Mouse (Mus musculus) left cerebral cortex, postnatal 14 days (tissue): Measurements from ENCODE around the gene Rd3l. TPM values are rescaled to one million over a fixed set of nuclear protein-coding genes. Genes with fewer than 3 reads are reported as not detected.
"Not testable (repeated sequence)": the region's sequence is repeated elsewhere in the genome, so short reads cannot be mapped to it uniquely, and the experiment has no call there.

Experiments used
- DNase-seq, 2 experiments: peaks; one replicate each; pipeline ENCODE4 v3.0.0; 2021 to 2022; ENCODE audit warnings: low spot score in 2 of 2, mixed read lengths in 1 of 2
- intact Hi-C: fragments of 180-260 bp; cut with DNase I; formaldehyde crosslinking; loops from one replicate; pipeline ENCODE4 v1.15.1; 2025
- total RNA-seq, 2 experiments: library from RNA; stranded (reverse); gene quantifications; 2 replicates each; pipeline ENCODE4 v1.2.3; 2021

Rd3l gene
- total RNA-seq, 2 experiments from 2014 or later, result not detected

DNA sequence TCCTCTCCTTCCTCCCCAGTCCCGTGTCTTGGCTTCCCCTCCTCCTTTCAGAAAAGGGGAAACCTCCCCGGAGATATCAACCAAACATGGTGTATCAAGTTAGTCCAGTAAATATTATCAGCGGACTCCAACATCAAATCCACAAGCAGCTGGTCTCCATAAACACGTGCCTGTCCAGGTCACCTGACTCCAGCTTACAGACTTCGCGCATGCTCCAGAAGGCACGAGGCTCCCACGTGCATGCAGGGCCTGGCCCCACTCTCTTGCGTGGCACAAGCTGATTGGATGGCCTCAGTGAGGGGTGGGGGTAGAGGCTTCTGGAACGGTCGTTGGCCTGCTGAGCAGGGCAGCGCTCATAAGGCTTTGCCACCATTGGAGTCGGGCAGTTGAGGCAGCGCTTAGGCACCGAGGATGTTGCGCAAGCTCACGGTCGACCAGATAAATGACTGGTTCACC is 9.9 kb downstream of the Rd3l start, which contains the start of gene Tdrd9:
TSS of gene Tdrd9 (plus strand) at position 329 of the 456 bp plus-strand sequence.
- DNase-seq, result no peak
- intact Hi-C loops, result no loop called here

DNA sequence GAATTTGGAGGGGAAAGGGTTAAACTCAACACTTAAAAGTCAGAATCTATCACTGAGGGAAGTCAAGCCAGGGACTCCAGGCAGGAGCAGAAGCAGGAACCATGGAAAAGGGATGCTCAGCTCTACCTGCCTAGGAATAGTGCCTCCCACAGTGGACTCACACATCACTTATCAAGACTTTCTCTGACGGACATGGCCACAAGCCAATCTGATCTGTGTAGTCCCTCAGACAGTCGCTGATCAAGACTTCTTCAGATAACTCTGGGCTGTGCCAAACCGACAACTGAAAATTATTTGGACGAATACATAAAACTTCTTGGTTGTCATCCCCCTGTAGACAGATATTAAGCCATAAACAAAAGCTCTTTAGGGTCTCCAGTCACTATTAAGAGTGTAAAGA is 11.0 kb downstream of the Rd3l start:
- no peak for DNase-seq
- intact Hi-C loops, result no loop called here

DNA sequence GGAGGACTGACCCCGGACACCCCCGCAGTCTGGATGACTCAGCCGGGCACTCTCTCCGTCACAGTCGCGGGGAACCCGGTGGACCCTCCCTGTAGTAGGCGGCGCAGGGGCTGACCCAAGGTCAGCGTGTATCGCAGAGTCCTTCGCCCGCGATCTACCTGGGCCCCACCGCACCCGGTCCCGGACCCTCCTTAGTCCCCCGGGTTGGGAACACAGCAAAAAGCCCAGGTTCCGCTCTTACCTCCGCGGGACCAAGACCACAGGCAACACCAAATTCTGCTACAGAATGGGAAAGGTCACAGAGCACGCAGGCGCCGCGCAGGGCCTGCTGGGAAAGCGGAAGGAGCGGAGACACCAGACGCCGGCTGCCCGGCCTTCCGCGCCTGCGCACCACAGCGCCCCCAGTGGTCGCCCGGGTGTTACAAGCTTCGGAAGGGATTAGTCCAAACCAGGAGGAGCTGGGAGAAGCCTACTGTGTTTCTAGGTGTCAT is 14.4 kb downstream of the Rd3l start, which contains the start of gene Atp5mpl:
TSS of gene Atp5mpl (minus strand) at position 295 of the 491 bp plus-strand sequence.
- intact Hi-C loops, result no loop called here
- DNase-seq, result peak; percentile 95 to 99

DNA sequence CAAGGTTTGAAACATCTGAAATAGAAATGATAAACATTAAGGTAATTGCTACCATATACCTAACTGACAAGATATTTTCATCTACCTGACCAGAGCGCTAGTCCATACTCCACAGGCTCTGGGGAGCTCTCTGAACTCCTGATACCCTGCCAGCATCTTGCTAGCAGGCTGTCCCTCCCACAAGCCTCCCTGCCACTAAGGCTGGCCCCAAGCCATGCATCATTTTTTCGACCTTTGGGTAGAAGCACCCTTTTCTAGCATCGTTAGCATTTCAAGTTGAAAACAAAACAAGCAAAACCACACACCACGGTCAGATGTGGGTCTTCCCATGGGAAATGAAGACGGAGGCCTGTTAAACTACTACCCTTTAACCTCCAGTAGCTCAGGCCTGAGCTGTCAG is 17.8 kb downstream of the Rd3l start:
- intact Hi-C loops, result no loop called here
- no peak for DNase-seq

DNA sequence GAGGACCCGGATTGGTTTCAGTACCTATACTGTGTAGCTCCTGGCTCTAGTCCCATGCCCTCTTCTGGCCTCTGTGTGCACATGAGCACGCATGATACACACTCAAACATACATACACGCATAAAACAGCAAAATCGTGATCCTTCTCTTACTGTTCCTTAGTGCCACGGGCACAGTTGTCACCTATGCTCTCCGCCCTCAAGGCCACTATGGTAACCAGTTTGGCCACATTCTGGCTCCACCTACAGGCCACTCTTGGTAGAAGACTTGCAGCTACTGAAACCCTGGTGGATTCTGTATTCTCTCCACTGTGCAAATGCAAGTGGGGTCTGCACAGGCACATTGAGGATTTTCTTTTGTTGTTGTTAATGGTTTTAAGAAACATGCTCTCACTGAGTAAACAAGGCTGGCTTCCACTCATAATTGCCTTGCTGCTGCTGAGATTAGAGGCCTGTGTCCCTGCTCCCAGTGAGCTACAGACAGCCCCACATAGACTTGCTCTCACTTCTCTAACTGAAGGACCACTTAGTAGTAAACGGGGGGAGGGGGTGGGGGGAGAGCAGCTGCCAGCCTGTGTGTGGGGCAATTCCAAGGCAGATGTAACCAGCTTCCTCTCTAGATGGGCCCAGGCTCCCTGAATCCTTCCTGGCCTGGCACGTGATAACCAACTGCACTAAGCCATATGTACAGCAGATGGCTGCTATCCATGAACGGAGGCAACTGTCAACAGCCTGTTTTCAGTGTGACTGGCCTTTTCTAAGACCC is 22.8 kb downstream of the Rd3l start:
- DNase-seq, result peak; percentile 76 to 82
- intact Hi-C loops, result loop anchor here (5.0 kb wide), 1 partner anchor 51 kb away; the partner anchor contains the start of gene Ppp1r13b

DNA sequence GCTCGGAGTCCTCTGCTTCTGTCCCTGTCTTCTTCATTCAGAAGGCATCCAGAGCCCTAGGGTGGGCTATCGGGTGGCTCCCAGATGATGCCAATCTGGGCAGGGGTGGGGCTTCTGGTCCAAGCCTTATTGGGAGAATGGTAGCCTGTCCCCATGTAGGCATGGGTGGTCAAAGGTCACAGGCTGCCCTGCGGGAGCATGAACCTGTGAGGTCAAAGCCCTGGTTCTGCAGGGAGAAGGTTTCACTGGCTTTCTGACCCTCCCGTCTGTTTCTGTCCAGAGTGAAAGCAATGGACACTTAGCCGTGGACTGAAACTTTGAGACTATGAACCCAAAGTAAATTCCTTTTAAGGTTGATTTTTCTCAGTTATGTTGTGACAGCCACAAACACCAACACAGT is 24.9 kb downstream of the Rd3l start:
- DNase-seq, result no peak
- intact Hi-C loops, result loop anchor here (5.0 kb wide), 1 partner anchor 49 kb away; the partner anchor contains the start of gene Ppp1r13b

DNA sequence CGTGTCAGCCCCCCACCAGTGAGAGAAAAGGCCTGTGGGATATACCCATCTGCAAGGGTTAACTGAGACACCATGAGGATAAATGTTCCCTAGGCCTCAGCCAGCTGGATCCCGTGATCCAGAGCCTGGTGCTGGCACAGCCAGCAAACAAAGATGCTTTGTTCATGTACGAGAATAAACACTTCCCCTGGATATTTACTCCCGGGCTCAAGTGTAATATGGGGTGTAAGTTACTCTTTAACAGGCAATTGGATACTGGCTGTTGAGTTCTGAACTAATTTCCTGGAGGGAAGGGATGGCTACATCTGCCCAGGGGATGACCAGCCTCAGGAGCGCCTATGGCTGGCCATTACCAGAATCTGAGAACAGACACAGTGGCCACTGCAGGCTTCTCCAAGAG is 29.4 kb downstream of the Rd3l start:
- intact Hi-C loops, result no loop called here

DNA sequence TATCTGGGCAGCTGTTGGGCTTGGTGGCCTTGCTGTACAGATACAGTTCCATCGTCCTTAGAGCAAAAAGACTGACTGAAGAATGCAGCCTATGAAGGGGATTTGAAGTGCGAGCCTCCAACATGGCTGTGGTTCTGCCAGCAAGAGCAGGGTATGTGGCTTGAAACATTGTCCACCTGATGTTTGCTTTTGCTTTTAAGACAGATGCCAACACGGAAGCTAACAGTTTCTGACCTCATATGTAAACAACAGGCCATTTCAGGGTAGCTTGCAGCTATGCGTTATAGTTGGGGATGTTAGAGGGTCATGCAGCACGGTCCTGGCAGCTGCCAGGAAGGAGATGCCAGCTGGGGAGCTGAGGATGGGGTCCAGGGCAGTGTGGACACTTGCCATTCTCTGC is 30.6 kb downstream of the Rd3l start:
- intact Hi-C loops, result no loop called here
- no peak for DNase-seq

More for the DNA sequence above, 29.4 kb downstream of the Rd3l start:
- no peak for DNase-seq

DNA sequence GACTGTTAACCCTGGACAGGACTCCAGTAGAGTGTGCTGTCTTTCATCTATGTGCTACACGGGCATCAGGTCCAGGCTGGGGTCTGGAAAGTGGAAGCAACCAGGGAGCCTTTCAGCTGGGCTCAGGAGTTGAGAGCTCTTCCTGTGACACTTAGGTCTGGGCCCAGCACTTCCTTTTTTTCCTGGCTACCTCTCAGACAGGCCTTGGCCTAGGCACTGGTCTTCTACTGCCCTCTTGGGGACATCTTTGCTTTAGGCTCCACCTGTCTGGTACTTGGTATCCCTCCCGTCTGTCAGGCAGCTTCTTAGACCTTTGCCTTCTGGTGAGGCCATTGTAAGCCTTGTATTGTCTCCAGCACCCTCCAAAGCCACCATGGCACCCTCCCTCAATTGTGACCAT is 34.4 kb downstream of the Rd3l start:
- intact Hi-C loops, result loop anchor here (5.0 kb wide), 1 partner anchor 69 kb away; no protein-coding TSS in a partner anchor
- peak; percentile 54 to 55 for DNase-seq

DNA sequence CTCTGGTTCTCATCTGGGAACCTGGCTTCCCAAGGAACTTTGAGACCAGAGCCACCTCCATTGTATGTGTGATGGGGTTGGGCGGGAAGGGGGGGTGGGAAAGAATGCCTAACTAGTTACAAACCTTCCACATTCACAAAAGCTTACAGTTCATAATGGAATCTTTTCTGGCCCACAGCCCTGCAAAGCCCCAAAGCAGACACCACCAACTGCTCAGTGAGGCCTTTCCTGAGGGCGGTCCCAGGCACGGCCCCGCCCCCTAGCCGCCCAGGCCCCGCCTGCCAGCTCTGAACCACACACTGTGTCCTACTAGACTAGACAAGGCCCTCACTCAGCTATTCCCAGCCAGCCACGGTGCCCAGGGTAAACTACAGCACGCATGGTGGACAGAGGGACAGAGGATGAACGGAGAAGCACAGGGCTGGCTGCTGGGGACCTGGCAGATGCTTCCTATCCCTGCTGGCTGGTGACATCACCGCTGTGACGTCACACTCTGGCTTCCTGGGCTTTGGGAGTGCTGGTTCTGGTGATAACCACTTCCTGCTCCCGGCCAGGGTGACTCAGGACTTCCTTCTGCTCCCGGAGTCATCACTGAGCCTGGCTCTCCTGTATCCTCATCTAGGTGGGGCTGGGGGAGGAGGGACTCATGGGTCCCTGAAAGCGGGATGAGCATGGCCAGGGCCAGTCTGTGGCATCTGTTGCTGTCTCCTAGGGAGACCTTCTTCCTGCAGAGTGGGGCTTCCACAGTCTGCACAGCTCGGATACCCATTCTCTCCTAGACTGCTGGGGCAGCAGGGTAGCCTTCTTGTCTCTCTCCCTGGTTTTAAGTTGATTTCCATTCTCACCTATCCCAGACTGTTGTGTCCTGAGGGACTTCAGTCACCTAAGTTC is 35.1 kb downstream of the Rd3l start:
- intact Hi-C loops, result loop anchor here (5.0 kb wide), 1 partner anchor 69 kb away; no protein-coding TSS in a partner anchor
- DNase-seq, result not testable (repeated sequence)

DNA sequence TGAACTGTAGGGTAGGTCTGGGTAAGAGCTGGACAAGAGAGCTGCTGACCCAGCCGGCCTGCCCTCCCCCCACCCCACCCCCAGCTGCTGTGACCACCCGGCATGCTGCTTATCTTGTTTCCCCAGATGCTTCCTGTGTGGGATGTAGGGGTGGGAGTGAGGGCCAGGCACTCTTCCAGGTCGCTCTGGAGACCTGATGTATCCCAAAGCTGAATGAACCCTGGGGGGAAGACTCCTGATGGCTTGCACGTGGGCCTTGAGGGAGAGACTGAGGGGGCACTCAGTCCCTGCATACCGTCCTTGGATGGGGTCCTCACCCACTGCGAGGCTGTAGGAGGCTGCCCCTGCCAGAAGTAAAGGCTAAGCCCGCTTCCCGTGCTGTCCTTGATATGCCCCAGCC is 36.0 kb downstream of the Rd3l start:
- intact Hi-C loops, result loop anchor here (5.0 kb wide), 1 partner anchor 68 kb away; no protein-coding TSS in a partner anchor
- DNase-seq, result no peak

DNA sequence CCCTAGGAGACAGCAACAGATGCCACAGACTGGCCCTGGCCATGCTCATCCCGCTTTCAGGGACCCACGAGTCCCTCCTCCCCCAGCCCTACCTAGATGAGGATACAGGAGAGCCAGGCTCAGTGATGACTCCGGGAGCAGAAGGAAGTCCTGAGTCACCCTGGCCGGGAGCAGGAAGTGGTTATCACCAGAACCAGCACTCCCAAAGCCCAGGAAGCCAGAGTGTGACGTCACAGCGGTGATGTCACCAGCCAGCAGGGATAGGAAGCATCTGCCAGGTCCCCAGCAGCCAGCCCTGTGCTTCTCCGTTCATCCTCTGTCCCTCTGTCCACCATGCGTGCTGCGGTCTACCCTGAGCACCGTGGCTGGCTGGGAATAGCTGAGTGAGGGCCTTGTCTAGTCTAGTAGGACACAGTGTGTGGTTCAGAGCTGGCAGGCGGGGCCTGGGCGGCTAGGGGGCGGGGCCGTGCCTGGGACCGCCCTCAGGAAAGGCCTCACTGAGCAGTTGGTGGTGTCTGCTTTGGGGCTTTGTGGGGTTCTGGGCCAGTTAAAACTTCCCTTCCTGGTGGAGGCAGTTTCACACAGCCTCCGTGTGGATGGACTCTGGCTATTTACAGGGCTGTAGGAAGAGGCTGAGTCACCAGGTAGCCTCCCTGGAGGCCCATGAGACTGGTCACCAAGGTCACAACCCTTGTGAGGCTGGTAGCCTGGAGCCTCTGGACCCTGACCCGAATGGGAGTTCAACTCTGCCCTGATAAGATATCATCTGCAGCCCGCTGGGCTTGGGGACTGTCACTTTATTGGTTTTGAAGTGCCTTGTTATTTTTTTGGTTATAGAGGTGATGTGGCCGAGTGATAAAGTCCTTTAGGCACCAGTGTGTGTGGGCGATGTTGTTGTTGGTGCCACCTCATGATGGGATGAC is 36.8 kb downstream of the Rd3l start:
- intact Hi-C loops, result not testable (repeated sequence)

DNA sequence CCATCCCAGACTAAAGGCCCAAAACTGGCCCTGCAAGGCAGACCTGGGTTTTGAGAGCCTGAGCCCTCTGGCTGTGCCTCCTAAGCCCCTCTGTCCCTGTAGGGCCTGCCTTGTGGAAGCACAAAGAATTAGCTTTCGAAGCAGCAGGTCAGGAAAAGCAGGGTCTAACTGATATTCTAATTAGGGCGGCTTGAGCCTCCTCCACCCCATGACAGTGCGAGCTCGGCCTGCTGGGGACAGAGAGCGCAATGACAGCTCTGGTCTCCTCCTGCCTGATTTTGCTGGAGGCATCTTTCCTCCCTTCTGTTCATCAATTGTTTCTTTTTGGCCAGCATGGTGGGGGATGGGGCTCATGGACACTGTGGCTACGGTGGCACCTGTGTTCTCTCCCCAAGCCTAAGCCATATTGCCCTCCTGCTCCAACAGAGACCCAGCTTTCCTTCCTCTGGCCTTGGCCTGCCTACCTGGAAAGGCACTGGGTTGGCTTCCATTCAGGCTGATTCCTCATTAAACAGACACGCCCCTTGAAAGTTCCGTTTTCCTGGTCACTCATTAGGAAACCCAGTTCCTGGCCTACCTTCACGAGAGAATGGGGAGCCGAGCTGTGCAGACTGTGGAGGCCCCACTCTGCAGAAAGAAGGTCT is 37.6 kb downstream of the Rd3l start:
- no peak for DNase-seq
- intact Hi-C loops, result no loop called here

More for the DNA sequence above, 36.8 kb downstream of the Rd3l start:
- not testable (repeated sequence) for DNase-seq

DNA sequence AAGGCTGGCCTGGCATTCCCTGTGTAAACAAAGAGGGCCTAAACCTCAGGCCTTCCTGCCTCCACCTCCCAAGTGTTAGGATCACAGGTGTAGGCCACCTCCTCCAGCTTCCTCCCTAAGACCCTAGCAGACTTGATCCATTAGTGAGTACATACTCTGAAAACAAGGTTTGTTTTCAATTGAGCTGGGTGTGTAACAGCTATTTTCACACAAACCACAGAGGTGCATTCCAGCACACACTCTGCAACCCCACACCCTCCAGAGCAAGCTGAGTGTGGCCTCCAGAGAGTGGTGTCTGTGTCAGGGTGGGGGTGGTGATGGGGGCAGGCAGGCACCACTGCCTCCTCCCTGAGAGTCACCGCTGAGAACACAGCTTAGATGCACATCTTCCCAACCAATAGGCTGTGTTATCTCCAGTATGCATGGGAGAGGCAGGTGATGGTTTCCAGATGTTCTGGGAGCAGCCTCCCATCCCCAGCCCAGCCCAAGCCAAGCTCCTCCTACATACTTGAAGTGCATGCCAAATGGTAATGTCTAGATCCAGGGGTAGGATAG is 42.4 kb downstream of the Rd3l start:
- intact Hi-C loops, result no loop called here
- no peak for DNase-seq

DNA sequence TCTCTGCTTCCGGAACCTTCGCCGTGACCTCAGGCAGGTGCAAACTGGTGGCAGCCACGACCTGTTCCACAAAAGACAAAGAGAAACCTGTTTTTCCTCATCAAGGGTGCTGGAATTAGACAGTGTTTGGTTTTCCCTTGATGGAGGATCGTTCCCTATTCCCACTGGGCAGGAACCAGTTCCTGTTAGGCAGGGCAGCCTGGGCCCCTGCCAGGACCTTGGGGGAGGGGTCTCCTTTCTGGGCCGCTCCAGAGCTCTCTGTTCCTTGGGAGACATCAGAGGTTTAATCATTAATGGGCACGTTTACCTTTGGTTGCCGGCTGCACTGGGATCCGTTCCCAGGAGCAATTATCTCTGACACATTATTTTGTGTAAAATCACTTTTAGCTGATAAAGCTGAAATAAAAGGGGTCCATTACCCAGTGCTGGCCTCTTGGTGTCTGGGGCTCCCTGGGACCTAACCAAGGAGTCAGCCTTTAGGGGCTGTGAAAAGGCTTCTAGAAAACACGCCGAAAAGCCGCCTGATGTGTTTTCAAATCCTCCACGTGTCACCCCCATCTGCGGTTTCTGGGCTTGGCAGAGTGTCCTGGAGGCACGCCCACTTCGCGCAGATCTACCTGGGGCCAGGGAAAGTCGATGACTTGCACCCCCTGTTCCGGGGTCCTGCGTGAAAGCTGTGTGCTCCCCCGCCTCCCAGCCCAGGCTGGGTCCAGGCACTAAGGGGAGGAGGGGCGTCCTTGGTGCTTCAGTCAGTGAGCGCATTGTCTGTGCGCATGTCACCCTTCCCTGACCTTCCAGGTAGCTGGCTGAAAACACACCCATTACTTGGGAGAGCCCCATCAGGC is 44.2 kb downstream of the Rd3l start:
- intact Hi-C loops, result no loop called here
- peak; percentile 30 to 48 for DNase-seq

DNA sequence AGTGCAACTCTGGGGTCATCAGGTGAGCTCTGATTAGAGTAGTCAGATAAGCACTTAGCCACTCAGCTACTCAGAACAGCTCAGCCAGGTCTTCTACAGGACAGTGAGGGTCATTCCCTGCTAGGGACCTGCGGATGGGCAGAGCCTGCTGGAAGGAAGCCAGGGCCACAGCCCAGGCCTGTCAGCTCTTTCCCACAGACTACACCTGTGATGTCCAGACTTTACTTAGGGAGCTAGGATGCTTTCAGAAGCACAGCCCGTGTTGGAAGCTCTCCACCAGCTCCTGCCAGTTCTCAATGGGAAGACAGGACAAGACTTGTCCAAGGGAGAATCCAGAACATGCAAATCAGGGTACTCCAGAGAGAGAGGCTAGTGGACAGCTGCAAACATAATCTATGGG is 47.1 kb downstream of the Rd3l start:
- intact Hi-C loops, result no loop called here
- DNase-seq, result no peak

DNA sequence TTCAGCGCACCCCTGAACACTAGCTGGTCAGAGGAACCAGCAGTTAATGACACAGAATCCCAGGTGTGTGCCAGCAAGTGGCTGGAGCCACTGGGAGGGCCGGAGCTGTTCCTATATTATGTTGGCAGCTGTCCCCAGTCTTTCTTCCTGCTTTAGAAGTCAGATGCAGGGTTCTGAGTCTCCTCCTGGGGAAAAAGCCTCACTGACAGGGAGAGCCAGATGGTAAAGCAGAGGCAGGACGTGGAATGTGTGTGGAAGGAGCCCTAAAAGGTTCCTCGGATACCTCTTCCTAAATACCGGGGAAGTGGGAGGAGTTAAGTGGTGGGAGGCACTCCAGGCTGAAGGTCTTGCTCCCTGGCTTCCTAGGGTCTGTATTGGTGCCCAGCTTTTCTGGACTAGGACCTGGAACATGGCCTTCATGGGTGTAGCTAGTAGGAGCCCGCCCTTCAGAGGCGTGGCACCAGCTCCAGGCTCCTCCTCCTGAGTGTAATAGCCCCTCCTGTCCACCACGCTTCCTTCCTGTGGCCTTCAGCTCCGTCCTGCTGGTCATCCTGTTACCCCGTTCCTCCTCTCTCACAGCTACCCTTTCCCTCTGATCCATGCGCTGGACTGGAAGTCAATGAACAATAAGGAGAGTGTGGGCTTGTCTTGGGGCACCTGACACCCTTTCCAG is 47.9 kb downstream of the Rd3l start:
- intact Hi-C loops, result no loop called here
- DNase-seq, result no peak
